Mouse (Mus musculus) retina, embryonic 14.5 days (tissue): ENCODE results near the gene Hk2.
"Not testable (repeated sequence)": the region's sequence is repeated elsewhere in the genome, so short reads cannot be mapped to it uniquely, and the experiment has no call there.

Experiments used
- DNase-seq: peaks from one replicate; pipeline ENCODE4 v3.0.0-alpha.2; 2015; ENCODE audit warnings: low spot score

Hk2 gene

GRCm38 (mm10) chr6:82684136-82684535 is 90.1 kb downstream of the Hk2 start:
- no peak for DNase-seq

DNA sequence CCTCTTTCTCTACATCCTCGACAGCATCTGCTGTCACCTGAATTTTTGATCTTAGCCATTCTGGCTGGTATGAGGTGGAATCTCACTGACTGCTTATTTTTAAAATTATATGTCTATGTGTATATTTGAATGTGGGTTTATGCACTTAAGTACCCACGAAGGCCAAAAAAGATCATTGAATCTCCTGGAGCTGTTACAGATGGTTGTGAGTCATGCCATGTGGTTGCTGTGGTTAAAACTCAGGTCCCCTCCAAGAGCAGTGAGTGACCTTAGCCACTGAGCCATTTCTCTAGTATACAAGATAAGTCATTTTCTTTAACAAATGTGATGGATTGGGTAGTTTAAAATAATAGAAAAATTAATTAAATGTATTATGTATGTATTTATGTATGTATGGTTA is 95.0 kb downstream of the Hk2 start:
- DNase-seq = not testable (repeated sequence)

- not testable (repeated sequence) for DNase-seq
Measured at GRCm38 (mm10) chr6:82677629-82678028, 96.6 kb downstream of the Hk2 start.
